Comparison of ENCODE assay signal across 24 mouse cellular contexts in genomic region chr9:109887321-109887720, GRCm38 (mm10). TPM values are rescaled to one million over a fixed set of nuclear protein-coding genes. Genes with fewer than 3 reads are reported as not detected.
"Had no signal": no experiment of that assay in that cellular context is flagged by ENCODE, and none has a peak within 500 bp of the region (broad histone marks: within the 10 kb centered on the region; RNA-seq: fewer than 3 reads in every experiment).

No protein-coding gene starts in this region.

- H3K27ac ChIP-seq: heart, adult 2 months; heart, embryonic 13.5 days; heart, embryonic 15.5 days; hindbrain, embryonic 13.5 days; hindbrain, embryonic 15.5 days; hindbrain, postnatal 0 days; kidney, postnatal 0 days; layer of hippocampus, adult 2 months; left cerebral cortex, adult 2 months; limb, embryonic 10.5 days; limb, embryonic 12.5 days; liver, embryonic 13.5 days; liver, embryonic 15.5 days had no signal

- H3K4me2 ChIP-seq: heart, embryonic 11.5 days; heart, embryonic 13.5 days; heart, embryonic 15.5 days; hindbrain, embryonic 13.5 days; hindbrain, embryonic 15.5 days; limb, embryonic 12.5 days; liver, embryonic 11.5 days; liver, embryonic 13.5 days; liver, embryonic 15.5 days had no signal

- H3K9ac ChIP-seq: forebrain, postnatal 0 days; heart, embryonic 13.5 days; heart, embryonic 15.5 days; hindbrain, embryonic 13.5 days; hindbrain, embryonic 15.5 days; limb, embryonic 12.5 days; liver, embryonic 13.5 days; liver, embryonic 15.5 days; liver, postnatal 0 days had no signal

- H3K4me1 ChIP-seq: heart, embryonic 15.5 days; hindbrain, embryonic 13.5 days; hindbrain, embryonic 15.5 days; limb, embryonic 10.5 days; limb, embryonic 12.5 days; liver, embryonic 13.5 days; liver, embryonic 15.5 days had no signal

- H3K27me3 ChIP-seq: heart, embryonic 13.5 days; heart, embryonic 15.5 days; hindbrain, embryonic 13.5 days; hindbrain, embryonic 15.5 days; limb, embryonic 12.5 days; liver, embryonic 13.5 days; liver, embryonic 15.5 days had no signal

- ATAC-seq: forebrain, postnatal 0 days; hindbrain, postnatal 0 days; liver, postnatal 0 days had no signal

- DNase-seq: forebrain, postnatal 0 days; gastrocnemius, postnatal 14 days; gastrocnemius, postnatal 36 days; heart, adult 11 months; heart, adult 2 months; heart, postnatal 14 days; heart, postnatal 36 days; liver; liver, embryonic 13.5 days; liver, postnatal 0 days; lung, adult 2 months had no signal

- H3K4me3 ChIP-seq: heart, adult 2 months; heart, embryonic 13.5 days; heart, embryonic 15.5 days; hindbrain, embryonic 13.5 days; hindbrain, embryonic 15.5 days; layer of hippocampus, adult 2 months; left cerebral cortex, adult 2 months; limb, embryonic 10.5 days; limb, embryonic 12.5 days; liver, embryonic 13.5 days; liver, embryonic 15.5 days had no signal

- H3K9me3 ChIP-seq: heart, embryonic 13.5 days; heart, embryonic 15.5 days; hindbrain, embryonic 13.5 days; hindbrain, embryonic 15.5 days; limb, embryonic 10.5 days; limb, embryonic 12.5 days; liver, embryonic 13.5 days; liver, embryonic 15.5 days had no signal

RNA-seq across cellular contexts. Expression of gene Camp, which starts 37.9 kb away (rescaled TPM):
- polyA plus RNA-seq: limb, embryonic 10.5 days had no signal
